Mouse (Mus musculus) G1E (cell line): ENCODE data around the gene Tmem101. TPM values are rescaled to one million over a fixed set of nuclear protein-coding genes. Genes with fewer than 3 reads are reported as not detected.

Source experiments
- ATAC-seq: 2 replicates; pipeline ENCODE4 v1.8.0; 2016; ENCODE audit warnings: mild to moderate bottlenecking; ENCODE audit not compliant: insufficient number of reproducible peaks, poor library complexity, low FRiP score, severe bottlenecking; ENCODE audit errors: extremely low read depth
- DNase-seq: peaks from one replicate; pipeline ENCODE4 v3.0.0; 2012; ENCODE audit warnings: low spot score
- H3K27me3 ChIP-seq: 2 replicates; pipeline ENCODE4 v1.6.1; 2012; ENCODE audit warnings: mild to moderate bottlenecking, low read length, inconsistent platforms; ENCODE audit not compliant: insufficient read depth
- H3K36me3 ChIP-seq: replicated peaks from 2 replicates; pipeline ENCODE3; 2012; ENCODE audit warnings: mild to moderate bottlenecking, inconsistent platforms
- H3K4me1 ChIP-seq: 2 replicates; pipeline ENCODE4 v1.6.1; 2012; ENCODE audit warnings: low read depth, low read length, inconsistent platforms, mixed read lengths; ENCODE audit not compliant: insufficient read depth
- H3K4me3 ChIP-seq: 2 replicates; pipeline ENCODE4 v1.5.1; 2012; ENCODE audit warnings: low read depth, mild to moderate bottlenecking, inconsistent platforms, low read length, moderate library complexity, mixed read lengths
- H3K9me3 ChIP-seq: replicated peaks from 2 replicates; pipeline ENCODE4 v1.6.1; 2012; ENCODE audit warnings: inconsistent platforms
- CTCF ChIP-seq: IDR thresholded peaks from 2 replicates; pipeline ENCODE4 v1.5.1; 2012; ENCODE audit warnings: low read depth, low read length, inconsistent platforms, mixed read lengths
- GATA1 ChIP-seq: IDR thresholded peaks from 2 replicates; pipeline ENCODE4 v1.6.1; 2012; ENCODE audit warnings: borderline replicate concordance, low read length, inconsistent platforms, mixed read lengths
- GATA2 ChIP-seq: IDR thresholded peaks from 2 replicates; pipeline ENCODE4 v1.6.1; 2012; ENCODE audit warnings: low read depth, low read length, inconsistent platforms, borderline replicate concordance
- POLR2AphosphoS5 ChIP-seq: IDR thresholded peaks from 2 replicates; pipeline ENCODE4 v1.6.1; 2012; ENCODE audit warnings: low read depth, low read length, inconsistent platforms; ENCODE audit not compliant: insufficient replicate concordance
- TAL1 ChIP-seq: conservative IDR thresholded peaks from 2 replicates; pipeline ENCODE4 v1.6.1; 2012; ENCODE audit warnings: low read depth, low read length, inconsistent platforms, mixed read lengths
- polyA plus RNA-seq: library from polyadenylated mRNA; stranded (reverse); fragments of >175 nt; gene quantifications from 2 replicates; pipeline ENCODE4 v1.2.3, GENCODE M21; 2012
- total RNA-seq, 2 experiments: library from RNA; stranded (forward) in 1 of 2; stranded (reverse) in 1 of 2; fragments of 200-1000 nt in 1 of 2; fragments of >200 nt in 1 of 2; fragmentation: Nextera tagmentation in 1 of 2; gene quantifications; 2 replicates each; pipeline ENCODE4 v1.2.3; 2014 to 2017

Tmem101 gene
- total and polyA plus RNA-seq, 3 experiments, result 10.2 to 16.7 (median 14.3) TPM

DNA sequence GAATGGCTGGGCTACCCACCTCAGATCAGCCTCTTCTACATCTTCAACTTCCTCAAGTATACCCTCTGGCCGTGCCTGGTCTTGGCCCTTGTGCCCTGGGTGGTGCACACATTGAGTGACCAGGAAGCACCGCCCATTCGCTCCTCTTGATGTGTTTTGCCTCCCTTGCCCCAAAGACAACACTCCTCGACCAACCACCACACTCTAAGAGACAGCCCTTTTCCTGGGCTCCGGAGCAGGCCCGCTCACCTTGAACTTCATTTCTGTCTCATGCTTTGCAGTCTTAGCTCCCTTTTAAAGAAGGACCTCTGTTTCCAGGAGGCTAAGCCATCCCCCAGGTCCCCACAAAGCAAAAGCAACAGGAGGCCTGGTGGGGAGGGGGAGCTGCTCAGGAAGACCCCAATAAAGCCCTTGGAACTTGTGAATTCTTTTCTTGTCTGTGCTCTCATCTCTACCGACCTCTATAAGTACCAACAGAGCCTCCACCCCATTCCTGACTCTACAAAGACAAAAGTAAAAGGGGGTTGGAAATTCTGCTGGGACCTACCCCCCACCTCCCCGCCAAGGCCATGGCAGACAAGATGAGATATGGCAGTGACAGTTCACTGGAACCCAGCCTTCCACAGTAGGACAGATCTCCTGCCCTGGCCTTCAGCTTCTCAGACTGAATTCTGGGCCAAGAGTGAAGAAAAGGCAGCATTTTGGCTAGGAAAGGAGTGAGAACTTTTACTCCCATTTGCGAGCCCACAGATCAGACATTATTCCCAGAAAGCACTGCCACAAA lies 37.6 kb upstream of the Tmem101 start:
- DNase-seq (no peak), ATAC-seq (no peak)
- Histone ChIP-seq H3K27me3 (peaks cover 5% of the 10 kb centered on the region), H3K4me3 (no peak overlapping the region), H3K4me1 (peaks cover 47% of the 10 kb centered on the region), H3K36me3 (peaks cover 71% of the 10 kb centered on the region), H3K9me3 (no peaks in the 10 kb centered on the region)
- TF ChIP-seq CTCF (no peak), TAL1 (no peak)

DNA sequence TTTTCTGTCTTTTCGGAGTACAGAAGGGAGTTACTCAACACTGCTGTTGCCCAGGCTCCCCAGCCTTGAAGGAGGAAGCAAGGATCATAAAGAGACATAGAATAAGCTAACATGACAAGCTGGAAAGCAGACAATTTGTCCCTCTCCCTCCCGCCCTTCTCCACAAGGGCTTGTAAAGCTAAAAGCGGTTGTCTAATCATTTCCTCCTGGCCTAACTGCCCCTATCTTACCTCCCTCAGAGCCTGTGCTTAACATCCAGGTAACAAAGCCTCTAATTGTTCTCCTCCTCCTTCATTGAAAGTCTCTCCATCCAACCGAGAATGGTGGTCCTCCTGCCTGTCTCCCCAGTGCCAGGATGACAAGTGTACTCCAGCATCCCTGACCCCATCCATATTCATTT lies 34.6 kb upstream of the Tmem101 start:
- Histone ChIP-seq H3K9me3 (no peaks in the 10 kb centered on the region), H3K36me3 (peaks cover 46% of the 10 kb centered on the region), H3K27me3 (no peaks in the 10 kb centered on the region), H3K4me3 (peak overlapping the region; percentile 74; the same call in 1 of the 2 replicates), H3K4me1 (peaks cover 37% of the 10 kb centered on the region)
- ATAC-seq (no peak), DNase-seq (no peak)
- no peak for TF ChIP-seq POLR2AphosphoS5
- TF ChIP-seq GATA2, result no peak
- no peak for TF ChIP-seq GATA1
- TF ChIP-seq CTCF, result no peak
- TF ChIP-seq TAL1, result no peak

GRCm38 (mm10) chr11:102189461-102190436 lies 33.5 kb upstream of the Tmem101 start, which contains the start of gene G6pc3:
TSS of gene G6pc3 (plus strand) at chr11:102189620.
- peak within 1 kb of the TSS; percentile 74 for H3K4me3 ChIP-seq
- peaks cover 35% of the 10 kb centered on the region for H3K36me3 ChIP-seq
- no peaks in the 10 kb centered on the region for H3K27me3 ChIP-seq
- peak; percentile 88 for DNase-seq
- no peak for TF ChIP-seq GATA2
- no peak for TF ChIP-seq CTCF
- no peak for TF ChIP-seq TAL1
- no peak for TF ChIP-seq POLR2AphosphoS5
- TF ChIP-seq GATA1, result no peak
- ATAC-seq, result peak; percentile 55
- H3K4me1 ChIP-seq, result peaks cover 37% of the 10 kb centered on the region
- no peaks in the 10 kb centered on the region for H3K9me3 ChIP-seq

- Histone ChIP-seq H3K4me1 (peaks cover 41% of the 10 kb centered on the region), H3K36me3 (peaks cover 28% of the 10 kb centered on the region), H3K9me3 (no peaks in the 10 kb centered on the region), H3K4me3 (peak overlapping the region; percentile 74; the same call in 1 of the 2 replicates), H3K27me3 (no peaks in the 10 kb centered on the region)
- TF ChIP-seq POLR2AphosphoS5 (no peak), CTCF (no peak)
- DNase-seq (no peak), ATAC-seq (no peak)
Observed at GRCm38 (mm10) chr11:102188980-102189379, 32.8 kb upstream of the Tmem101 start.

- peaks cover 25% of the 10 kb centered on the region for H3K36me3 ChIP-seq
- no peaks in the 10 kb centered on the region for H3K27me3 ChIP-seq
- peaks cover 53% of the 10 kb centered on the region for H3K4me1 ChIP-seq
- DNase-seq (no peak), ATAC-seq (no peak)
- no peak overlapping the region for H3K4me3 ChIP-seq
- no peaks in the 10 kb centered on the region for H3K9me3 ChIP-seq
- no peak for TF ChIP-seq GATA1
- no peak for TF ChIP-seq POLR2AphosphoS5
- no peak for TF ChIP-seq CTCF
- TF ChIP-seq TAL1, result no peak
- TF ChIP-seq GATA2, result no peak
Observed at GRCm38 (mm10) chr11:102186235-102186634, 30.0 kb upstream of the Tmem101 start.

- no peak for TF ChIP-seq GATA1
- no peak for TF ChIP-seq TAL1
- no peak for TF ChIP-seq POLR2AphosphoS5
- TF ChIP-seq GATA2, result no peak
- no peak for TF ChIP-seq CTCF
- peak overlapping the region; percentile 86; the same call in 1 of the 2 replicates for H3K4me3 ChIP-seq
- H3K27me3 ChIP-seq, result no peaks in the 10 kb centered on the region
- H3K9me3 ChIP-seq, result no peaks in the 10 kb centered on the region
- DNase-seq (no peak), ATAC-seq (no peak)
- peaks cover 51% of the 10 kb centered on the region for H3K4me1 ChIP-seq
- peaks cover 27% of the 10 kb centered on the region for H3K36me3 ChIP-seq
Observed at GRCm38 (mm10) chr11:102185677-102186076, 29.5 kb upstream of the Tmem101 start.
